Mouse (Mus musculus): ENCODE measurements at regions not wholly inside any gene's neighbourhood (a gene's known extent, or its start where the extent isn't known, plus 50 kb on each side); places are given as distances from the start of the nearest gene placed in this dataset.

DNA sequence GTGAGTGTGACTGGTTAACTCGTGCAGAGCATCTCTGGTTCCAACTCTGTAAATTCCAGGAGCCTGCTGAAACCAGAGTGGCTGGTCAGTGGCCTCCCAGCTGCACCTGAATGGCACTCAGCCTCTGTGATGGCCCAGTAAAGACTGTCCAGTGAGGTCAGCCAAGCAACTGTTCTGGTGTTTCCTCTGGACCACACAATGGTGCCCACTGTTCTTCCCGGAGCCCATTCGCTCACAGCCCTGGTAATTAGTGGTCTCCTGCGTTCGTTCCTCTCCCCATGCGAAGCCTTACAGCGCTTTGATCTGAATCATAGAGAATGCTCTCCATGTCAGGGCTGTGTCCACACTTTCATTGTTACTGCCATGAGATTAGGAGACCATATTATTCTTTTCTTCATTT lies 75.5 kb downstream of the Enkur start:
- H3K9ac ChIP-seq = no peak overlapping the region
- no peaks in the 10 kb centered on the region for H3K9me3 ChIP-seq
- H3K4me2 ChIP-seq = no peak overlapping the region
- H3K36me3 ChIP-seq = no peaks in the 10 kb centered on the region
- ATAC-seq (ENCODE audit: insufficient read depth, low FRiP score, low read depth) = no peak
- no peaks in the 10 kb centered on the region for H3K27me3 ChIP-seq (replicated peaks)
- H3K27ac ChIP-seq = no peak overlapping the region
- H3K4me3 ChIP-seq (replicated peaks) = no peak overlapping the region
- 75% methylated on average over 7 of the region's 7 CpGs for WGBS
- no peaks in the 10 kb centered on the region for H3K4me1 ChIP-seq

GRCm38 (mm10) chr2:21126531-21126930 lies 78.6 kb downstream of the Enkur start:
- Histone ChIP-seq H3K36me3 (no peaks in the 10 kb centered on the region), H3K9me3 (no peaks in the 10 kb centered on the region), H3K27me3 (replicated peaks) (no peaks in the 10 kb centered on the region), H3K9ac (no peak overlapping the region), H3K4me3 (replicated peaks) (no peak overlapping the region), H3K4me2 (no peak overlapping the region), H3K27ac (no peak overlapping the region), H3K4me1 (no peaks in the 10 kb centered on the region)
- ATAC-seq (ENCODE audit: insufficient read depth, low FRiP score, low read depth) = no peak
- WGBS = 59% methylated on average over 1 of the region's 1 CpGs

DNA sequence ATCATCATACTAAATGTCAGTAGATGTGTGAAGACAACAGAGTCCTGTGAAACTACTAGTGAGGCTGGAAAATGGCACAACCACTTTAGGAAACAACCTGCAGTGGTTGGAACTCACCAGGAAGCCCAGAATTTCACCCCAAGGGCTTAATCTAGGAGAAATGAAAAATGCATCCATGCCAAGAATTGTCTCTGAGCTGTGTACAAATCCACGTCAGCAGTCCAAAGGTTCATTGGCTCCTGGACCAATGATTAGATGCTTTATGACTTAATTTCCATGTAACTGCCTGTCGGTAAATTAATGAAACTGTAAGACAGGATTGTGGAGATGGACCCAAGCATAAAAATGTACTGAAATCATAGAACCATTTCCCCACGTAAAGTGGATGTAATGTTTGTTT lies 82.7 kb downstream of the Enkur start:
- no peaks in the 10 kb centered on the region for H3K36me3 ChIP-seq
- no peak overlapping the region for H3K4me2 ChIP-seq
- no peaks in the 10 kb centered on the region for H3K27me3 ChIP-seq (replicated peaks)
- no peak overlapping the region for H3K4me3 ChIP-seq (replicated peaks)
- no peaks in the 10 kb centered on the region for H3K4me1 ChIP-seq
- no peak overlapping the region for H3K27ac ChIP-seq
- WGBS = 70% methylated on average over 3 of the region's 3 CpGs
- H3K9me3 ChIP-seq = no peaks in the 10 kb centered on the region
- ATAC-seq (ENCODE audit: insufficient read depth, low FRiP score, low read depth) = no peak
- H3K9ac ChIP-seq = no peak overlapping the region

GRCm38 (mm10) chr2:21121663-21122062 lies 83.5 kb downstream of the Enkur start:
- H3K4me3 ChIP-seq (replicated peaks) = no peak overlapping the region
- no peaks in the 10 kb centered on the region for H3K9me3 ChIP-seq
- H3K4me2 ChIP-seq = no peak overlapping the region
- H3K36me3 ChIP-seq = no peaks in the 10 kb centered on the region
- no peak overlapping the region for H3K9ac ChIP-seq
- ATAC-seq (ENCODE audit: insufficient read depth, low FRiP score, low read depth) = no peak
- no peaks in the 10 kb centered on the region for H3K27me3 ChIP-seq (replicated peaks)
- WGBS = 79% methylated on average over 1 of the region's 1 CpGs
- H3K27ac ChIP-seq = no peak overlapping the region
- H3K4me1 ChIP-seq = no peaks in the 10 kb centered on the region

DNA sequence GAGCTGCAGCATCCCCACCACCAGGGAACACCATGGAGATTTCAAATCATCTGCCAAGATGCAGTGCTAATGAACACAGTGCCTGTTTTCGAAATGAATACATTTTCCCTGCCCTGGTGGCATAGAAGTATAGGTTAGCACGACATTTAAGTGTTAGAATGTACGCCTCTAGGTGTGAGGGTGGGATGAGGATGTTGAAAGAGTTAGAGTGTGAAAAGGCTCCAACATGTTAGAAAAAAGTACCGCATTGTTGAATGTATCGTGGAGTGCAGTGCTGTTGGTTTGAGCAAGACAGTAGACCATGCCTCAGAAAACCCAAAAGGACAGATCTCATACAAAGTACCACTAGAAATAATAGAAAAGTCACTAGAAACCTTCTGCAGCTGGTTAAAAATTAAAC lies 88.3 kb downstream of the Enkur start:
- no peak for ATAC-seq (ENCODE audit: insufficient read depth, low FRiP score, low read depth)

DNA sequence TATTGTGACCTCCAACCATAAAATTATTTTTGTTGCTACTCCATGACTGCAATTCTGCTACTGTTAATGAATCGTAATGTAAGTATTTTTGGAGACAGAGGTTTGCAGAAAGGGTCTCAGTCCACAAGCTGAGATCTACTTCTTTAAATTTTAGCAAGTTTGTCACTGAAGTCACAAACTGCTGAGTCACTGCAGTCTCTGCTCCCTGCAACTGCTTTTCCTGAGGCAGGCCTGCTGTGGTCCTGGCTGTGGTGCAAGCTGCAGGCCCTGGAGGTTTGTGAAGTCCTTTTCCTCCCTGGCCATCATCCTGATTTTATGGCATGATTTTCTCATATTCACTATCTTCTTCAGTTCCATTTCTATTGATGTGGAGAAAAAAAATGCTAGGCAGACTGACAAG lies 93.6 kb downstream of the Enkur start:
- Histone ChIP-seq H3K4me3 (replicated peaks) (no peak overlapping the region), H3K27me3 (replicated peaks) (no peaks in the 10 kb centered on the region), H3K9ac (no peak overlapping the region), H3K36me3 (no peaks in the 10 kb centered on the region), H3K4me1 (no peaks in the 10 kb centered on the region), H3K9me3 (no peaks in the 10 kb centered on the region), H3K4me2 (no peak overlapping the region), H3K27ac (no peak overlapping the region)
- ATAC-seq (ENCODE audit: insufficient read depth, low FRiP score, low read depth) = no peak
- 75% methylated on average over 1 of the region's 1 CpGs for WGBS

More for the DNA sequence above, 88.3 kb downstream of the Enkur start:
- H3K9ac ChIP-seq = no peak overlapping the region
- no peak overlapping the region for H3K27ac ChIP-seq
- H3K4me2 ChIP-seq = no peak overlapping the region
- H3K4me1 ChIP-seq = no peaks in the 10 kb centered on the region
- H3K4me3 ChIP-seq (replicated peaks) = no peak overlapping the region
- 77% methylated on average over 5 of the region's 5 CpGs for WGBS
- no peaks in the 10 kb centered on the region for H3K36me3 ChIP-seq
- no peaks in the 10 kb centered on the region for H3K9me3 ChIP-seq
- no peaks in the 10 kb centered on the region for H3K27me3 ChIP-seq (replicated peaks)

DNA sequence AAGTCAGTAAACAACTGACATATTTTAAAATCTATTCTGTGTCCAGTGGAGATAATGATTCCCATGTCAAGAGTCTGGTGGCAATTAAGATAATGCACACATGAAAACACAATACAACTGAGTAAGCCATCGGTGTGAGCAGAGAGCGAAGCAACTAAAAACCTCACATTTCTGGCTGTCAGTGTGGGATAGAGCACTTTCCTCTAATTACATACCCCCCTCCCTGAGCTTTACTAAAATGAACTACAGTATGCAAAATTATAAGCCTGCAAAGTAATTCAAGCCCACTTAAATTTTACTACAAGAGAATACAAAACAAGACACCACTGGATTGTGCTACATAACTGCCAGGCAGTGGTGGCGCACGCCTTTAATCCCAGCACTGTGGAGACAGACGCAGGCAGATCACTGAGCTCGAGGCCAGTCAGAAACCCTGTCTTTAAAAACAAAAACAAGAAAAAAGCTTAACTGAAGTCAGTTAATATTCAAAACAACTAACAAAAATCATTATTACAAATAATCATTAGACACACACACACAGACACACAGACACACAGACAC lies 104.8 kb downstream of the Enkur start:
- ATAC-seq (ENCODE audit: insufficient read depth, low FRiP score, low read depth) = no peak
- H3K27ac ChIP-seq = no peak overlapping the region
- no peaks in the 10 kb centered on the region for H3K9me3 ChIP-seq
- WGBS = 78% methylated on average over 6 of the region's 6 CpGs
- no peaks in the 10 kb centered on the region for H3K36me3 ChIP-seq
- H3K9ac ChIP-seq = no peak overlapping the region
- H3K27me3 ChIP-seq (replicated peaks) = no peaks in the 10 kb centered on the region
- H3K4me3 ChIP-seq (replicated peaks) = no peak overlapping the region
- no peaks in the 10 kb centered on the region for H3K4me1 ChIP-seq
- H3K4me2 ChIP-seq = no peak overlapping the region

DNA sequence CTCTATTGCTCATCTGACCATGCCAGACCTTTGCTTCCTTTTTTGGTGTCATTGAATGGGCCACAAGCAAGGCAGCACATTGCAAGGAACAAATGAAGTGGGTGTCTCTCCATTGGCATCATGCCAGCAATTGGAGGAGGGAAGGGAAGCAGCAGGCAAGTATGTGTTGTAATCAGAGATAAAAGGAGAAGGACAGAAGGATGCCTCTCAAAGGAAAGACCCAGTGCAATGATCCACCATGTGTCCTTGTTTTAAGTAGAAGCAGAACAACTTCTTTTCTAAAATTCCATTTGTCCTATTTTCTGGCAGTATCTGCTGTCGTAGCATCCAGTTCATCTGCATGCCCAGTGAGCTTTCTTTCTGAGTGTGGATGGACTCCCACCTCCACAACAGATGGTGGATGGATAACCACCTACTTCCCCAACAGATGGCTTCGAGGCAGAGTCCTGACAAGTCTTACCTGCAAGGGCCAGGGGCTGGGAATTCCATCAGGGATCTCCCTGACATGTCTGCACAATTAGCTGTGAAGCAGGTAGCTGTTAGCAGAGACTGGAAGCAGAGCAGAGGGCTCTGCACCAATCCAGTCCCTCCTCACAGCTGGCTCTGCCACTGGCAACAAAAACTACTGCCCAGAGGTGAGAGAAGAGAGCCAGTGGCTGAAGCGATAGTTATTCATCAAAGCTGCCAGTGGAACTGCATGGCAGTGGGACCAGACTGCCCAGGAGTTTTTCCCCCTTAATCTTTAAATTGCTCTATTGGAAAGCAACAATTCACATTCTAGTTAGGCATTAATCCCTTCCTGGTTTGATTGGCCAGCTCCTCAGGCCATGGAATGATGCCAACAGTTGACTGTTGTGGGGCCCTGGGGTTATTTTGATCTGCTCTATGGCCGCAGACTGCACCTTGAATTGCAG lies 113.8 kb downstream of the Enkur start:
- Histone ChIP-seq H3K9ac (no peak overlapping the region), H3K27ac (no peak overlapping the region), H3K4me1 (no peaks in the 10 kb centered on the region), H3K36me3 (no peaks in the 10 kb centered on the region), H3K4me2 (no peak overlapping the region), H3K27me3 (replicated peaks) (no peaks in the 10 kb centered on the region), H3K4me3 (replicated peaks) (no peak overlapping the region), H3K9me3 (no peaks in the 10 kb centered on the region)
- no peak for ATAC-seq (ENCODE audit: insufficient read depth, low FRiP score, low read depth)
- WGBS = 49% methylated on average over 4 of the region's 4 CpGs

DNA sequence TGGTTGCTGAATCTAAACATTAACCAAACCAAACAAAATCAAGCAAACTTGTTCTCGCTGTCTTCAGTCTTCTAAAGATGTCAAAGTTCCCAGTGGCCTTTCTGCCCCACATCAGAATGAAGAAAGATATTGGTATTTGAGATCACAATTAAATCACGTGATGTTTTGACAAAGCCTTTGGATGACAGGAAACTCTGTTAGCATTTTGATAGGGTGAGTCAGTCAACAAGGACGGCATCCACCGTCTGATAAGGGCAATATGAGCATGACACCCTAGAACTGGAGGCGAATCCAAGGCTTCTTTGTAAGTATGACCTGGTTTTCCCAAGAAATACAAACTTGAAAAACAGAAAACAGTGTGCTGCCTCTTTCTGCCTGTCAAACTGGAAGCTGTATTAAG lies 116.8 kb upstream of the Arhgap21 start:
- 49% methylated on average over 5 of the region's 5 CpGs for WGBS
- no peak overlapping the region for H3K27ac ChIP-seq
- no peaks in the 10 kb centered on the region for H3K9me3 ChIP-seq
- H3K27me3 ChIP-seq (replicated peaks) = no peaks in the 10 kb centered on the region
- H3K9ac ChIP-seq = no peak overlapping the region
- no peaks in the 10 kb centered on the region for H3K4me1 ChIP-seq
- no peaks in the 10 kb centered on the region for H3K36me3 ChIP-seq
- ATAC-seq (ENCODE audit: insufficient read depth, low FRiP score, low read depth) = no peak
- H3K4me2 ChIP-seq = no peak overlapping the region
- no peak overlapping the region for H3K4me3 ChIP-seq (replicated peaks)

- Histone ChIP-seq H3K4me2 (no peak overlapping the region), H3K4me1 (no peaks in the 10 kb centered on the region), H3K27ac (no peak overlapping the region), H3K27me3 (replicated peaks) (no peaks in the 10 kb centered on the region), H3K9me3 (no peaks in the 10 kb centered on the region), H3K9ac (no peak overlapping the region), H3K4me3 (replicated peaks) (no peak overlapping the region), H3K36me3 (no peaks in the 10 kb centered on the region)
- 85% methylated on average over 9 of the region's 9 CpGs for WGBS
- no peak for ATAC-seq (ENCODE audit: insufficient read depth, low FRiP score, low read depth)
Observed at GRCm38 (mm10) chr2:21067292-21067850, 98.7 kb upstream of the Arhgap21 start.

DNA sequence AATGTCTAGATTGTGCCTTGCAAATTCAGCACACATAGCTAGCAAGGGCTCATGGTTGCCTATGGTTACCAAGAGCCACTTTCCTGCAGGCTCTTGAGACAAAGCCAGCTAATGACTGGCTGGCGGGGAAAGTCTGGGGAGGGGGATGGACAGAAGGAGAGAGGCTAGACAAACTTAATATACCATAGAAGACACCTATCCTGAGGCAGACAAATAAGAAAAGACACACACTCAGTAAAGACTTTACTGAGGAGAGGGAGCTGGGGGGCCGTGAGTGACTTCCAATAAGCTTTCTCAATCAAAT lies 91.6 kb upstream of the Arhgap21 start:
- Histone ChIP-seq H3K9me3 (no peaks in the 10 kb centered on the region), H3K4me3 (replicated peaks) (no peak overlapping the region), H3K4me2 (no peak overlapping the region), H3K4me1 (no peaks in the 10 kb centered on the region), H3K27ac (no peak overlapping the region), H3K36me3 (no peaks in the 10 kb centered on the region), H3K27me3 (replicated peaks) (no peaks in the 10 kb centered on the region), H3K9ac (no peak overlapping the region)
- WGBS = 62% methylated on average over 2 of the region's 2 CpGs
- no peak for ATAC-seq (ENCODE audit: insufficient read depth, low FRiP score, low read depth)

DNA sequence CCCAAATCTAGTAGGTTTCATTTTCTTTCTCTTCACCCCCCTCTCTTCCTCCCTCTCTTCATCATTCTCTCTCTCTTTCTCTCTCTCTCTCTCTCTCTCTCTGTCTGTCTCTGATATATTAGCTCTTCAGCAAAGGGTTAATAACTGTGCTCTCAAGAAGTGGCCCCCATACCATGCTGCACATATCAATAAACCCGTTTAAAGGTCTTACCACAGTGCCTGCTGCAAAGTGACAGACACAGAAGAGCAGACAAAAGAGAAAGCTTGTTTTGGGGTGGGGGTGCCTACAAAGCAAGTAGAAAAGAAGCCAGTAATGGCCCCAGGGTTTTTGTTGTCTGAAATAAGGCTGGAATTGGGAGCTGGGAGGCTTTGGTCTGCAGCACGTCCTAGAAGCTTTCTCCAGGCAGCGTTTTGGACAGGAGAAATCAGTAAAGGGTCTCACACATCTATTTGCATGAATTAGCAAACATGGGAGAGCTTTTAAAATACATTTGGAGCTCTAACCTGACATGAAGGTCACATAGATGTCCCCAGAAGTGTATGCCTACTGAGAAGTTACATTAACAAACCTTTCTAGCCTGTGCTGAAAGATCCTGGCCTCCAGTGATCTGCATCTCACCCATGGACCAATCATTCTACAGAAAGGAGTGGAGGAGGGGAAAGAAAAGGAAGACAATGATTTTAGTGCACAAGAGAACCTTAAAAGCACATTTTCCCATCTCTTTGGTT lies 91.1 kb upstream of the Arhgap21 start:
- no peak overlapping the region for H3K4me3 ChIP-seq (replicated peaks)
- no peaks in the 10 kb centered on the region for H3K9me3 ChIP-seq
- H3K27ac ChIP-seq = no peak overlapping the region
- WGBS = 30% methylated on average over 3 of the region's 3 CpGs
- H3K4me2 ChIP-seq = no peak overlapping the region
- H3K9ac ChIP-seq = no peak overlapping the region
- no peaks in the 10 kb centered on the region for H3K4me1 ChIP-seq
- no peaks in the 10 kb centered on the region for H3K27me3 ChIP-seq (replicated peaks)
- no peaks in the 10 kb centered on the region for H3K36me3 ChIP-seq
- ATAC-seq (ENCODE audit: insufficient read depth, low FRiP score, low read depth) = no peak
